Mouse (Mus musculus) thymus, postnatal 14 days (tissue): ENCODE results near the gene Ppp1r27.
"Not testable (repeated sequence)": the region's sequence is repeated elsewhere in the genome, so short reads cannot be mapped to it uniquely, and the experiment has no call there.

ENCODE experiments used
- DNase-seq: peaks from one replicate; pipeline ENCODE4 v3.0.0; 2021

The Ppp1r27 gene

DNA sequence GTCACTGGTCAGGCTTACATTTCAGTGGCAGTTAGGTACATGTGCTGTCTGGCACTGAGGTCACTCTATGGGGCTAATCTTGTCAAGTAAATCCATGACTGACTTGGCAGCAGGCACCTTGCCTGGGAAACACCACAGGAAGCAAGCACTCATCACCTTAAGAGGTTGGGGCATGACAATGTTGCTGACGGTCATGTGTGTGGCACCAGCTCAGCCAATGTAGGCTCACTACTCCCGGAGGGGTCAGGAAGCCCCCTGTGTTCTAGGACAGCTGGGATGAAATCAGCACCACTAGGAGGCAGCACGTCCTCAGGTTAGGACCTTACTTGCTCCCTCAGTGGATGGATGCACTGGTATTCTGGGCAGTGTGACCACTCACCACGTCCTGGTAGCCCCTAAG, 9.0 kb downstream of the Ppp1r27 start:
- DNase-seq: peak; percentile 30

DNA sequence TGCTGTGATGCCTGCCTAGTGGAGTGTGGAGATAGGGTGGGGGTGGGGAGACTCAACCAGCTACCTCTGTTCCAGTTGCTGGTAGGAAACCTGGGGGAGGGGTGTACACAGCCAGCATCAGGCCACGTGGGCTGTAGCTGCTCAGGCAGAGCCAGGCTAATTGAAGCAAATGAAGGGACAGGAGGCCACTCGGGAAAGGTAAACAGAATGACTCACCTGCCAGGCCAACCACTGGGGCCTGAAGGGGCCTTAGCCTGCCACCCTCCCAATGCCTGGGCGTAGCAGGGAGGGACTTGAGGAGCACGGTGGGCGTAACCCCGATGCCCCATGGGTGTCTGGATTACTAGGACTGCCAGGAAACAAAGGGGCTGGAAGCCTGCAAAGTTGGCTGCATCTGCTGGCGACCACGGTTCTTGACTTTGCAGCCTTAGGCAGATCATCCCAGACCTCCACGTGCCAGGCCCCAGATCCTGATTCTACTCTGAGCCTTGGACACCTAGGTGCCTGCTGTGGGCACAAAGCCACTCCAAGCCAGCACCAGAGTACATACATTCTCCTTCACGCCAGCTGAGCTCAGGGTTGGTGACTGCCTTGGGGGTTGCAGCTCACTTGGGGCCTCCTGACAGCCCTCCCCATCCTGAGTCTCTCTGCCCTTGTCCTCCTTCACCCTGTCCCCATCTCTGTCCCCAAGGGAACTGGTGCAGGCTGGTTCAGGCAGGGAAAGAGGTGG, 11.5 kb downstream of the Ppp1r27 start:
- DNase-seq: no peak

GRCm38 (mm10) chr11:120538955-120539284, 12.0 kb downstream of the Ppp1r27 start:
- no peak for DNase-seq

GRCm38 (mm10) chr11:120538485-120538884, 12.4 kb downstream of the Ppp1r27 start:
- DNase-seq: no peak

DNA sequence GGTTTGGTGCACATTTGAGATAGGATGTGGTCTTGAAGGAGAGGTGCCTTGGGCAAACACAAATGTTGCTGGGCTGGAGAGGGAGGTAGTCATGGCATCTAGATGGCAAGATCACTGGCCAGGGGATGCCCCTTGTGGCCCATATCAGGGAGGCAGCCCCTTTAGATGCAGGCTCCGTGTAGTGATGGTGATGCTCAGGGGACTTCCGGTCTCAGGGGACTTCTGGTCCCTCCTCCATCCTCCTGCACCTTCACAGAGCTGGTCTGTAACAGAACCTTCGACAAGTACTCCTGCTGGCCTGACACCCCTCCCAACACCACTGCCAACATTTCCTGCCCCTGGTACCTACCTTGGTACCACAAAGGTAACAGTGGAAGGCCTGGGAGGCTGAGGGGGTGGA, 15.1 kb downstream of the Ppp1r27 start:
- DNase-seq: no peak

DNA sequence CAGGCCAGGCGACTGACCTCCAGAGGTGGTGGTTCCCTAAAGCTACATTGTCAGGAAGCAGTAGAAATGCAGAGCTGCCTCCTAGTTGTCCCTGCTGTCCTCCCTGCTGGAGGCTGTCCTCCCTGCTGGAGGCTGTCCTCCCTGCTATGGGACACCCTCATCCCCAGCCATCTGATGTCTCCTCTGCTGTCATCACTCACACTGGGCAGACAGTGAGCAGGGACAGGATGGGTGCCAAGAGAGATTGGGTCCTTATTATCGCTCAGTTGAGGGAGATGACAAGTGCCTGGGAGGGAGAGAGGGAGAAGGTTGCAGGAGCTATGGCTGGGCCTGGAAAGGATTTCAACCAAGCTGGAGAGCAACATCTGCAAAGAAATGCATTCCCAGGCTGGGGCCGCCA, 15.8 kb downstream of the Ppp1r27 start:
- DNase-seq: no peak

DNA sequence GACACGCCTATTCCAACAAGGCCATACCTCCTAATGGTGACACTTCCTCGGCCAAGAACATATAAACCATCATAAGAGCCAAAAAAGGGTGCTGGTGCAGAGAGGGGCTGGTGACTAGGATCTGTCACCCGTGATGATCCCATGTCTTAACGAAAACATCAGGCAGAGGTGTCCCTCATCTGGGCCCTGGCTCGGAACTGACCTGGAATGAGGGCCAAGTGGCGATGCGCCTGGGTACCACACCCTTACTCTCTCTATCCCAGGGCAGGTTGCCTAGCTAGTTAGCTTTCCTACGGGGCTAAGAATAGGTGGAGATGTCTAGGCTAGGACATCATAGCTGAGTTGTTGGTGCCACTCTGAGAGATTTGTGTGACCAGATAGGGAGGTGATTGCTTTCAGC, 16.8 kb downstream of the Ppp1r27 start:
- no peak for DNase-seq

DNA sequence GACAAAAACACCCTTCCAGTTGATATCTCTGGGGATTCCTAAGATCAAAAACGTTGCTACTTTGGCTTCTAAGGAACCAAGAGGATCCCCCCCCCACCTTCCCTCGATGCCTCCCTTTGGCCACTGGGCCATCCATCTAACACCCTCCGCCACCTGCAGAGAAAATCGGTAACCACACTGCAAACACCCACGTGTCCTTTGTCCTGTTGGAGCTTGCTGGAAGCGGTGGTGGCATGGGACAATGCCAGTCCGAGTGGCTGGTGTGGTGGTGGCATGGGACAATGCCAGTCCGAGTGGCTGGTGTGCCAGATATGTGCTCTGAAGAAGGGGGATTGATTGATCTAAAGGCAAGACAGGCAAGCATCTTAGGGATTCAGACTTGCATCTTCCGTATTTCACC, 19.3 kb downstream of the Ppp1r27 start:
- no peak for DNase-seq

GRCm38 (mm10) chr11:120530085-120530964, 20.6 kb downstream of the Ppp1r27 start, which contains the start of gene Gcgr:
TSS of gene Gcgr (plus strand) at chr11:120530699.
- DNase-seq: no peak

DNA sequence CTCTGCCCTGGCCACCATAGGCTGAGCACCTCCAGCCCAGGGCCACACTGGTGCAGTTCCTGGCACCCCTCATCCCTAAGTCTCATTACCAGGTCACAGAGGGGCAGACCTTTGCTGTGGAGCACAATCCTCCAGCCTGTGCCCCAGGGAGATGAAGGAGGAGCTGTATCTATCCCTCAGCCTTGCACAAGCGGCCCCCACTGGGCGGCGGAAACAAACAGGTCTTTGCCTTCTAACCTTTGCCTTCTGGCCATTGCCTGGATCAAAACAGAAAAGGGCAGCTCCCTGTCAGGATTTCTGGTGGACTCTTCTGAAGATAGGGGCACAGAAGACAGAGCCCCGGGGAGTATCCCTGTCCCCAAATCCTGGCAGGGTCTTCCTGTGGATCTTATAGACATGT, 22.0 kb downstream of the Ppp1r27 start:
- no peak for DNase-seq

DNA sequence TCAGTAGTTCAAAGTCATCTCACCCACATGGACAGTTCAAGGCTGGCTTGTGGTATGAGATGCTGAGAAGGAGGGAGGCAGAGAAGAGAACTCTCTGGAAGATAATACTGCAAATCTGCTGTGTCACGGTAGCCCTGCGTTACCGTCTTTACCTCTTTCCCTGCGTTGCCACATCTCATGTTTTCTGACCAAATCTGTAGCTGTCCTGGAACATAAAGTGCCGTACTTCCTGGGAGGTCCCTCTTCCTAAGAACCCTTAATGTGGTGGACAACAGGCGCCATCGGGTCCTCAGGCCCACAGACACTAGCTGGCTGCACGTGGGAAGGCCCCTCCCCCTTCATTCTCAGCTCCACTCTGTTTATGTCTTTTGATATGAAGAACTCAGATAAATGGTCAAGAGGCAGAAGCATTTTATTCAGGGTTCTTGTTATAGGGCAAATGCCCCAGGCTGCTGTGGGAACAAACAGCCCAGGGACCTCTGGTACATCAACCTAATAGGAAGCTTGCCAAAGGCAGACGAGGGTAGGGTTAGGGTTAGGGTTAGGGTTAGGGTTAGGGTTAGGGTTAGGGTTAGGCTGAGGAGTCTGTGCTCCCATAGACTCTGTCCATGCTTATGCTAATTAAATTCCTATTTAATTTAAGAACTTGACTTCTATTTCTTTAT, 23.1 kb downstream of the Ppp1r27 start:
- no peak for DNase-seq

DNA sequence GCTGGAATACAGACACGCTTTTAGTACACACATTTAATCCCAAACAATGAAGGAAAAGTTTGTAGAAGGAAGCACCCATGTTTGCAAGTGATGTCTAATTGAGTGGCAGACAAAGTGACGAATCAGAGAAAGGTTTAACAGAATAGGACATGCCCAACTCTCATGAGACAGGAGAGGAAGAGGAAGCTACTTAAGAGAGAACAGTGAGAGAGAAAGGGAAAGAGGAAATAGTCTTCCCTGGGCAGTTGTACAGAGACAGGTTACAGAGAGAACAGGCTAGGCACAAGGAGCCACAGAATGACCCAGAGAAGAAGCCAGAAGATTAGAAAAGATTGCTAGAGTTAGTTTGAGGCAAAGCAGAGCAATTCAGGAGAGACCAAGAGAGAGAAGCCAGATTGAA, 25.0 kb downstream of the Ppp1r27 start:
- DNase-seq: no peak

DNA sequence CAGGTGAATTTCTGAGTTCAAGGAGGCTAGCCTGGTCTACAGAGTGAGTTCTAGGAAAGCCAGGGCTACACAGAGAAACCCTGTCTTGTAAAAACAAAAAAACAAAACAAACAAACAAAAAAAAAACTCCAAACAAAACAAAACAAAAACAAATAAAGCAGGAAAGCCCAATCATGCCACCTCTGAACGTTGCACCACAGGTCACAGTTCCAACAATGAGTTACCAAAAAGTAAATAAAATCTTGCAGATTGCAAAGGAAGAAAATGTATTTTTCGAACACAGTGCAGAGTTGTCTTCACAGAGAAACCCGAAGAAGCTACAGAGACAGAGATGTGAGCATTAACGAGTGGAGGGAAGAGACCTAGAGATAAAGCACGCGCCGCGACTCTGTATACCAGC, 28.4 kb downstream of the Ppp1r27 start:
- no peak for DNase-seq

DNA sequence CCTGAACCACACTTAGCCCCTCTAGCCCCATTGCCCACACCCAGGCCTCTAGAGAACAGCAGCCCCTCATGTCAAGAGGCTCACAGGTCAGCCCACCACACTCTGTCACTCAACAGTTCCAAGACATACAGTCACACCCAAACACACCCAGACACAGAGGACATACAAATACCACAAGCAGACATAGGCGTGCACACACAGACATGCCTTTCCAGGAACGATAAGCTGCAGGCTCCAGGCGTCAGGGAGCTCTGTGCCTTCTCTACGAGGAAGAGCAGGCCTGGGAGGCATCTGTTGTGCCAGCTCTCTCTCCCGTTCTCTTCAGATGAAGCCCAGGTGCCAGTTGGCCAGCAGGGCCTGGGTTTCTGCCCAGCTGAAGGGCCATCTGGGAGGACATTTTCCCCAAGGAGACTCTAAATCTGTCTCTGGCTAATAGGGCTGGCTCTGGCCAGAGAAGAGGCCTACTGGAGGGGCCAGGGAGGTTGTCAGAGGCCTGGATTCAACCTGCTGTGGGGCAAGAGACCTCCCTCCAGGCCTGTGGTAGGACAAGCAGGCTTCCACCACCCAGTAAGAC, 29.9 kb downstream of the Ppp1r27 start:
- DNase-seq: no peak

DNA sequence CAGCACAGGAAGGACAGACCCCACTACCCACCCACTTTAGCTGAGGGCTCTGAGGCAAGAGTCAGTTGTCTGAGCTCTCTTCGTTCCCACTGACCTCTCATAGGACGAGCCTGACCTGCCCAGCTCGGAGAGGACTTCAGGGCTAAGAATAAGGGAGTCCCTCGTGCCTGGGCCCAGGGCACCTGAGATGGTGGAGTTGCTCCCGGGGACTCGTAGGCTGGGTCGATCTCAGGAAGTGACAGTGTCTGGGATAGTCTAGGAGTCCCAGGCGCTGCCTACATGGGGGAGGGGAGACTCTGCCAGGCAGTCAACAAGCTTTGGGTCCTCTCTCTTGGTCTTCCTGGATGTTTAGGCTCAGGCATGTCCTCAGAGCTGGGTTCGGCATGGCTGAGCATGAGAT, 30.4 kb downstream of the Ppp1r27 start:
- DNase-seq: no peak

DNA sequence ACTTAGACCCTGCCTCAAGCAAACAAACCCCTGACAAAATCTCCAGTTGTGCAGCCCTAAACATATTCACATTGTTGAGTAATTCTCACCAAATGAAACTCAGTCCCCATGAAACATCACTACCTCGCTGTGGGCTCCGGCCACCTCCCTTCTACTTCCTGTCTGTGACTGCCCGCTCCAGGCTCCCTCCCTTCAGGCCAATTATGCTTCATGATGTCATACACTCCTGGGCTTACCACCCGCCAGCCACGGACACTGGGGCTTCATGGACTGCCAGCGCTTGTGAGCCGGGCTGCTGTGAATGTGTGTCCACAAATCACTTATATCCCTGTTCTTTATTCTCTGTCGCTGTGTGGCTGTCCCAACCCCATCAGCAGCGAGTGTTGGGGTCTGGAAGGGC, 31.2 kb downstream of the Ppp1r27 start:
- no peak for DNase-seq

DNA sequence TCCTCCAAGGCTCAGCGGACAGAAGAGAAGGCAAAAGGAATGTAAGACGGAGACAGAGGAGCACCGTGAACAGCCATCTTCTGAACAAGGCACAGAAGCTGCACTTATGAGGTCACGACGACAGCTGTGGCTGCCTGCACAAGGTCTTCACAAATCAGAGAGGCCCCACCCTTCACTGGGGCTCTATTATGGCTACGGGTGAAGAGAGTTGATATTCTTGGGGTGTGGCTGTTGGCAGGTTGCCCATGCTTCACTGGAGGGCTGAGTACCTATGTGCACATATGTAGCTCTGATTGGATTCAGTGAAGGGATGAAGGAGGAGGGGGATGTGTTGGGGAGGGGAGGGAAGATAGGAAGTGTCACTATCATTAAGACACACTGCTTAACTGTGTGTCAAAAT, 32.4 kb downstream of the Ppp1r27 start:
- no peak for DNase-seq

DNA sequence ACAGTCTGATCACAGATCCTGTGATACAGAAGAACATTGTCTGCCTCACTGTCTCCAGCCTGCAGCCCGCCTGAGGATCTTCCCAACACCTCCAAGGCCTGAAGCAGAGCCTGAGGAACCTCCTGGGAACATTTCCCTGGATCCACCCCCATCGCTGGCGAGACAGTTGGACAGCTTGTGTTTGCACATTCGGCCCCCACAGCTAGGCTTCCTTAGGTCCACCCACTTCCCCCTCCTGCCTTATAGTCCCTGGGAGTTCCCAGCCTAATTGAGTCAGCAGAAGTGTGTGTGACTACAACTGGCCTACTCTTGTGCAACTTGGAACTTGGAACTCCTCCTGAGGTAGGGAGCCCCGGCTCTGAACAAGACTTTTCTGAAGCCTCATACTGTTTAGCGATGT, 32.9 kb downstream of the Ppp1r27 start:
- no peak for DNase-seq

GRCm38 (mm10) chr11:120517147-120517546, 33.8 kb downstream of the Ppp1r27 start:
- DNase-seq: no peak

DNA sequence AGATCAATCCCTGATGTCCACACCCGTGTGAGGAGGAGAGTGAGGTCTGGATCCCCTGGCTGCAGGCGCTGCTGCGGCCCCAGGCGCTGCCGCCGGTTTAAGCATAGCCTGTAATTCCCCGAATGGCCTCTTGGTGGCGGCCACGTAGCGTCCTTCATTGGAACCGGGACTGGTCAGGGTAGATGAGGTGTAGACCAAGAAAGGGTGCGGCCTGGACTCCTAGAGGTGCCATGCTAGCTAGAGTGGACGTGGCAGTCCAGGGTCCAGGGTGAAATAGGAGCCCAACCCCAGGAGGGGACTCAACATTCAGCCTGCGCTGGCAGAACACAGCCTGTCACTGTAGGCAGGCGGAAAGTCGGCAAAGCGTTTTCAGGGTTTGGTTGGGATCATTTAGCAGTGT, 35.3 kb downstream of the Ppp1r27 start:
- DNase-seq: peak; percentile 86

DNA sequence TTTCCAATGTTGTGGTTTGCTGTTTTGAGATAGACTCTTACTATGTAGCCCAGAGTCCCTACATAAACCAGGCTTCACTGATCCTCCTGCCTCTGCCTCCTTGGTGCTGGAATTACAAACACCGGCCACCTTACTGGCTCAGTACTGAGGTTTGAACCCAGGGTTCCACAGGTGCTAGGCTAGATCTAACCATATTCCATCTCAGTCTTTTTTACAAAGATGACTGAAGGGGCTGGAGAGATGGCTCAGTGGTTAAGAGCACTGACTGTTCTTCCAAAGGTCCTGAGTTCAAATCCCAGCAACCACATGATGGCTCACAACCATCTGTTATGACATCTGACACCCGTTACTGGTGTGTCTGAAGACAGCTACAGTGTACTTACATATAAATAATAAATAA, 36.7 kb downstream of the Ppp1r27 start:
- DNase-seq: not testable (repeated sequence)

DNA sequence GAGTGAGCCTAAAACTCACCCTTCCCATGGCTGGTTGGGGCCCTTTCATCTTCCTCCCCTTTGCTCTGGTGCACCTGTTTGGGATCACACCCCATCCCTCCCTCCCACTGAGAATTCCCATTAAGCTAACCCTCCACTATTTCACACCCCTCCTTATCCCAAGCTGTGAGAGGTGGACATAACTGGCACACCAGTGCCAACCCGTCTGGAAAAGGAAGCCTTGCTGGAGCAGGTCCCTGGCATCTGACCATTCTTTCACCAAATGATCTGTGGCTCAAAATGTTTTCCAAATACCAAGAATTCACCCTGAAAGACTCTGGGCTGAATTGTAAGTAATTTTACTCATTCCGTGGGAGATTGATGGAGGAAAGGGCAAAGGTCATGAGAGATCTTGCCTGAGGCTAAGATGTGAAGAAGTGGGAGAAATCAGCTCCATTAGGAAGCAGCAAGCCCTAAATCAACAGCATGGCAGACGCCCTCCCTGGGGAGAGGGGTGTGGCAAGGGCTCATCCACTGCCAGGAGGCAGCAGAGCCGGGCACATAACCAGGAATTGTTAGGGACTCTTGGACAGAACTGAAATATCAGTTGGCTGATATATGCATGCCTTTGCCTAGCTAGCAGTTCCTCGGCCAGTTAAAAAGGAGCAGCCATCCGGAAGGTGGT, 38.0 kb downstream of the Ppp1r27 start:
- DNase-seq: no peak
